Mouse (Mus musculus) G1E (cell line): ENCODE data around the gene Metrn.

Source experiments
- CTCF ChIP-seq: IDR thresholded peaks from 2 replicates; pipeline ENCODE4 v1.5.1; 2012; ENCODE audit warnings: low read depth, low read length, inconsistent platforms, mixed read lengths
- GATA1 ChIP-seq: IDR thresholded peaks from 2 replicates; pipeline ENCODE4 v1.6.1; 2012; ENCODE audit warnings: borderline replicate concordance, low read length, inconsistent platforms, mixed read lengths
- POLR2AphosphoS5 ChIP-seq: IDR thresholded peaks from 2 replicates; pipeline ENCODE4 v1.6.1; 2012; ENCODE audit warnings: low read depth, low read length, inconsistent platforms; ENCODE audit not compliant: insufficient replicate concordance
- TAL1 ChIP-seq: conservative IDR thresholded peaks from 2 replicates; pipeline ENCODE4 v1.6.1; 2012; ENCODE audit warnings: low read depth, low read length, inconsistent platforms, mixed read lengths

DNA sequence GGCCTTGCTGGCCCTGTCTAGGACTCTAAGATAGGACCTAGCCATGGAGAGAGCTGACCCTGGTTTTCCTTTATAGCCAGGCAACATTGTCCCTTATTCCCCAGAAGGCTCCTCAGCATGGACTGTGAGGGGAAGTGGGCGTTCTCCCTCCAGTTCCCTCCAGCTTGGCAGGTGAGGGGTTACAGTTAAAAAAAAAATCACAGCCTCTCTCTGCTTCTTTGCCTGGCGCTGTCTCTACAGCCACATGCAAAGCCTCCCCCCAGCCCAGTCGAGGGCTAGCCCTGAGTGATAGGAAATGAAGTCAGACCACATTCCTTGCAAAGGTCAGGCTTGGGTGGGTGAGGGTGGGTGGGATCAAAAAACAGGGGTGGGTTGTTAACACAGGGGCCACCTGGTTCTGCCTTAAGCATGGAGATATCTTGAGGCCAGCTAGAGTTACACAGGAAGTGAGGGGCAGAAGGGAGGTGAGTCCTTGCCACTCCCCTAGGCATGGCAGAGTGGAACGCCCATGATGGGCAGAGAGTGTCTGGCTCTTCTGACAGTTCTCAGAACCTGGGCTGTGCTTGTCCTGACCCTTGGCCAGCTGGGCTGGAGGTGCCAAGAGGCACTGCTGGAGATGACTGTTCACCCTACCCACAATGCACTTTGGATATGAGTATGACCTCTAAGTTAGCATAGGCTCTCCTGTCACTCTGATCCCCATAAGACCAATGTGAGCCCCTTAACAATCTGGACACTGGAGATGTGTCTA is 41.1 kb downstream of the Metrn start:
- no peak for TF ChIP-seq CTCF
- TF ChIP-seq TAL1, result no peak
- TF ChIP-seq GATA1, result no peak
- TF ChIP-seq POLR2AphosphoS5, result no peak
